Mouse (Mus musculus) midbrain, embryonic 14.5 days (tissue): Measurements from ENCODE around the gene Tlx3. TPM values are rescaled to one million over a fixed set of nuclear protein-coding genes. Genes with fewer than 3 reads are reported as not detected.

Experiments used
- ATAC-seq: fragments of 200-750 bp; cut with Nextera tagmentation; 2 replicates; pipeline ENCODE4 v1.8.0; 2017; ENCODE audit warnings: moderate number of reproducible peaks, moderate library complexity; ENCODE audit not compliant: low FRiP score, low TSS enrichment
- DNase-seq: peaks from one replicate; pipeline ENCODE4 v3.0.0-alpha.2; 2015
- H3K27ac ChIP-seq: fragments of 300-500 bp; sonication (generic); replicated peaks from 2 replicates; pipeline ENCODE4 v1.5.1; 2014; ENCODE audit warnings: mild to moderate bottlenecking, low read depth, low read length, moderate library complexity
- H3K27me3 ChIP-seq: fragments of 300-500 bp; sonication (generic); 2 replicates; pipeline ENCODE4 v1.6.1; 2014; ENCODE audit warnings: low read length, control low read depth, mixed read lengths; ENCODE audit not compliant: control insufficient read depth, insufficient read depth
- H3K36me3 ChIP-seq: fragments of 300-500 bp; sonication (generic); 2 replicates; pipeline ENCODE4 v1.6.1; 2014; ENCODE audit warnings: low read length, control low read depth; ENCODE audit not compliant: control insufficient read depth, insufficient read depth
- H3K4me1 ChIP-seq: fragments of 300-500 bp; sonication (generic); 2 replicates; pipeline ENCODE4 v1.6.1; 2014; ENCODE audit warnings: mild to moderate bottlenecking, antibody characterized with exemption, low read length, control low read depth; ENCODE audit not compliant: control insufficient read depth, insufficient read depth
- H3K4me2 ChIP-seq: fragments of 300-500 bp; sonication (generic); 2 replicates; pipeline ENCODE4 v1.6.1; 2014; ENCODE audit warnings: mild to moderate bottlenecking, low read length, moderate library complexity
- H3K4me3 ChIP-seq: fragments of 300-500 bp; sonication (generic); replicated peaks from 2 replicates; pipeline ENCODE4 v1.5.1; 2014; ENCODE audit warnings: low read depth, low read length
- H3K9ac ChIP-seq: fragments of 300-500 bp; sonication (generic); replicated peaks from 2 replicates; pipeline ENCODE4 v1.6.1; 2014; ENCODE audit warnings: mild to moderate bottlenecking, low read length, moderate library complexity
- H3K9me3 ChIP-seq: fragments of 300-500 bp; sonication (generic); 2 replicates; pipeline ENCODE4 v1.6.1; 2016; ENCODE audit warnings: low read length, control low read depth, mixed read lengths; ENCODE audit not compliant: control insufficient read depth
- WGBS: fragments of 180-500 bp; shearing (Covaris S2); extraction: QIAGEN DNeasy Blood & Tissue Kit; methylation state at CpG from one replicate; pipeline ENCODE4 v1.1.7; 2014; 5-methylcytosine and 5-hydroxymethylcytosine counted together
- polyA plus RNA-seq: library from polyadenylated mRNA; unstranded; fragments of >200 nt; fragmentation: Nextera tagmentation; extraction: Ambion mirVana; gene quantifications from 2 replicates; pipeline ENCODE4 v1.2.1, GENCODE M21; 2014

The Tlx3 gene
- polyA plus RNA-seq, 1 experiment from 2014 or later = 3.3 TPM

DNA sequence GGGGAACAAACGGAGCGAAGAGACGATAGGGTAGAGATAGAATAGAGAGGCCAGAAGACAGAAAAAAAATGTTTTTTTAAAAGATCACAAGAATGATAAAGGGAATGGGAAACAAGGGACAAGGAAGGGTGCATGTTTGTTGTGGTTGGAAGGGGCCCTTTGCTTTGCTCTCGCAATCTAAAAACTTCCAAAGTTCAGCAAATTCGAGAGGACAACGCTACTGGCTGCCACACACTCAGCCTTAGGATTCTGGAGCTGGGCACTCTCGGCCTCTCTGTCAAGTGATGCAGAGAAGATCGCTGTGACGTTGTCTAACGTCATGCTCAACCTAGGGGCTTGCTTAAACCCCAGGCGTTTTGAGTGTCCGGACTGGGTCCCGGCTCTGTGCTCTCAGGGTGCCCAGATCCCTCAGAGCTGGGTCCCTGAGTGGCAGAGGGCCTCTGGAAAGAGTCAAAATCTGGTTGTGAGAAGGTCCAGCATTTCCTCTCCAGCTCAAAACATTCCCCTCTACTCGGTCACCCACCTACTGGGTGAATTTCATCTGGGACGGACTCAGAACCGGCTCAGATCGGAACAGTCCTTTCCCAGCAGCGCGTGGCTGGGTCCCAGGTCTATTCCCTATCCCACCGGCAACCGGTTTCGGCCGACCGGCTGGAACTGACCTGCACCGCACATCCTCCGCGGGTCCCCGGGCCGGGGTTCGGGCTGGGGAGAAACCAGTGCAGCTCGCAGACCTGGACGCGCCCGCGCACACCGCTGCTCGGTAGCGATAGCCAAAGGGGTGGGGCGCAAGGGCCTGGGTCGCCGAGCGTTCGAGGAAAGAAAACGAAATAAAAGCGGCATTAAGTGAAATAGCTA is 3.3 kb downstream of the Tlx3 start:
- 0 out of 2 replicates have a peak, but pooled peaks cover 6% of the 10 kb centered on the region for H3K9me3 ChIP-seq
- no peak for ATAC-seq
- H3K36me3 ChIP-seq = no peaks in the 10 kb centered on the region
- peaks cover 20% of the 10 kb centered on the region; the same call in 1 of the 2 replicates for H3K4me1 ChIP-seq
- no peak overlapping the region for H3K9ac ChIP-seq
- DNase-seq = peak; percentile 58
- H3K4me3 ChIP-seq = peak overlapping the region; percentile 23
- peaks cover 88% of the 10 kb centered on the region for H3K27me3 ChIP-seq
- H3K4me2 ChIP-seq = peak overlapping the region; percentile 49
- no peak overlapping the region for H3K27ac ChIP-seq
- under 1% methylated on average over 45 of the region's 45 CpGs for WGBS

DNA sequence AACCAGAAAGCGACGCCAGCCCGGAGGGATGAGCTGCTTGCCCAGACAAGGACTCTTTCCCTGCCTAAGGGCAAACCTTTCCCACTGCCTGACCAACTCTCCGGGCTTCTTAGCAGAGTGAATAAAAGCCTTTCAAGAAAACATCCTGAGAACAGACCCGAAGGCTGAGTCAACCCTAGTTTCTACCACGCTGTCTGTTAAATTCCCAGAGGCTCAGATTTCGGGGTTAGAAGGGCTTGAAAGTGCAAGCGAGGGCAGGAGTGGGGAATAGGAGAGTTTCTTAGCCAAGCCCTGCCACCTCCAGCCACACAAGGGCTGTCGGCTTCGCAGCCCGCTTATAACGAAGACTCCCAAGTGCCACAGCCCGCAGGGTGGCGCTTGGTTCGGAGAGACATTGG is 4.3 kb downstream of the Tlx3 start:
- Histone ChIP-seq H3K9me3 (0 out of 2 replicates have a peak, but pooled peaks cover 6% of the 10 kb centered on the region), H3K9ac (no peak overlapping the region), H3K4me2 (no peak overlapping the region), H3K36me3 (no peaks in the 10 kb centered on the region), H3K27me3 (peaks cover 82% of the 10 kb centered on the region), H3K4me3 (no peak overlapping the region), H3K4me1 (peaks cover 18% of the 10 kb centered on the region; the same call in 1 of the 2 replicates), H3K27ac (no peak overlapping the region)
- DNase-seq = peak; percentile 38
- no peak for ATAC-seq
- WGBS = 2% methylated on average over 15 of the region's 15 CpGs

GRCm38 (mm10) chr11:33198351-33199116 is 4.9 kb downstream of the Tlx3 start:
- Histone ChIP-seq H3K4me2 (no peak overlapping the region), H3K4me1 (peaks cover 13% of the 10 kb centered on the region; the same call in 1 of the 2 replicates), H3K9ac (no peak overlapping the region), H3K27me3 (peaks cover 86% of the 10 kb centered on the region), H3K9me3 (0 out of 2 replicates have a peak, but pooled peaks cover 6% of the 10 kb centered on the region), H3K27ac (no peak overlapping the region), H3K4me3 (no peak overlapping the region), H3K36me3 (no peaks in the 10 kb centered on the region)
- DNase-seq = no peak
- ATAC-seq = no peak
- WGBS = 18% methylated on average over 22 of the region's 22 CpGs

DNA sequence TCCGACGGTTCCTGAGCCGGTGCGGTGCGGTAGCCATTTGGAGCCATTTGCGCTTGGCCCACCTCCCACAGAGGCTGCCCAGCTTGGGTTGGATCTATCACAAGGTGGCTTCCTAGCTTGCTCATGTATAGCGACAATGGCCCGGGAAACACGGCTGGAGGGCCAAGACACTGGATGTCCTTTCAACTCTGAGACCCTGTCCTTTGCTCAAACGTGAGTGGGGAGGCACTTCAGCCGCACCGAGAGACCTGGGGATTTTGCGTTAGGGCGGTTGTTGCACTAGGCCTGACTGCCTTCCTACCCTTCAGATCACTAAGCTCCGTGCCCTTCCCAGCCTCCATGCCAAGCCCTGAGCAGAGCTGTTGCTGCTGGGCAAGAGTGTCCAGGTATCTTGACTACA is 5.7 kb downstream of the Tlx3 start:
- DNase-seq (no peak), ATAC-seq (no peak)
- no peaks in the 10 kb centered on the region for H3K36me3 ChIP-seq
- H3K9me3 ChIP-seq = 0 out of 2 replicates have a peak, but pooled peaks cover 6% of the 10 kb centered on the region
- no peak overlapping the region for H3K4me2 ChIP-seq
- peaks cover 84% of the 10 kb centered on the region for H3K27me3 ChIP-seq
- no peak overlapping the region for H3K9ac ChIP-seq
- H3K27ac ChIP-seq = no peak overlapping the region
- H3K4me3 ChIP-seq = no peak overlapping the region
- 20% methylated on average over 15 of the region's 15 CpGs for WGBS
- 0 out of 2 replicates have a peak, but pooled peaks cover 12% of the 10 kb centered on the region for H3K4me1 ChIP-seq

DNA sequence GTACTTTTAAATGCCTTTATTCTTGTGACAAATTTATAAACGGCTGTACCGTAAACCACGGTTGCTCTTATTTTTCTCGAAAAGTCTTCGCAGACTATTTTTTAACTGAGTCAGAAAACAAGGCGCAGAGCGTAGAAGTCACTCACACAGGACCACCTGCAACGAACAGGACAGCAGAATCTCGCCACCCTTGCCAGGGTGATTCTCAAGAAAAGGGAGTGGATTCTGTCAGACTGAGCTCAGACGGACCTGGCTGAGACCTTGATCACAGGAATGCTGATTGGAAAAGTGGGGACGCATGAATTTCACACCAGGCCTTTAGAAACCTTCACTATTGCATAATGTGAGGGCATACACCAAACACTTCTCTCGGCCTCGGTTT is 6.3 kb downstream of the Tlx3 start:
- H3K9me3 ChIP-seq = 0 out of 2 replicates have a peak, but pooled peaks cover 6% of the 10 kb centered on the region
- 0 out of 2 replicates have a peak, but pooled peaks cover 12% of the 10 kb centered on the region for H3K4me1 ChIP-seq
- ATAC-seq (no peak), DNase-seq (no peak)
- H3K4me3 ChIP-seq = no peak overlapping the region
- no peak overlapping the region for H3K4me2 ChIP-seq
- no peaks in the 10 kb centered on the region for H3K36me3 ChIP-seq
- no peak overlapping the region for H3K27ac ChIP-seq
- WGBS = 26% methylated on average over 13 of the region's 13 CpGs
- peaks cover 79% of the 10 kb centered on the region for H3K27me3 ChIP-seq
- H3K9ac ChIP-seq = no peak overlapping the region

GRCm38 (mm10) chr11:33196447-33197132 is 6.8 kb downstream of the Tlx3 start:
- H3K36me3 ChIP-seq = no peaks in the 10 kb centered on the region
- no peak overlapping the region for H3K4me2 ChIP-seq
- H3K4me3 ChIP-seq = no peak overlapping the region
- H3K9me3 ChIP-seq = 0 out of 2 replicates have a peak, but pooled peaks cover 6% of the 10 kb centered on the region
- peaks cover 73% of the 10 kb centered on the region for H3K27me3 ChIP-seq
- ATAC-seq = no peak
- H3K4me1 ChIP-seq = 0 out of 2 replicates have a peak, but pooled peaks cover 12% of the 10 kb centered on the region
- H3K9ac ChIP-seq = no peak overlapping the region
- WGBS = 7% methylated on average over 24 of the region's 24 CpGs
- DNase-seq = peak; percentile 33
- H3K27ac ChIP-seq = no peak overlapping the region

GRCm38 (mm10) chr11:33195531-33196446 is 7.6 kb downstream of the Tlx3 start:
- H3K9ac ChIP-seq = no peak overlapping the region
- peaks cover 66% of the 10 kb centered on the region for H3K27me3 ChIP-seq
- no peaks in the 10 kb centered on the region for H3K36me3 ChIP-seq
- 0 out of 2 replicates have a peak, but pooled peaks cover 6% of the 10 kb centered on the region for H3K9me3 ChIP-seq
- DNase-seq (peak; percentile 36), ATAC-seq (no peak)
- H3K27ac ChIP-seq = no peak overlapping the region
- 0 out of 2 replicates have a peak, but pooled peaks cover 6% of the 10 kb centered on the region for H3K4me1 ChIP-seq
- no peak overlapping the region for H3K4me2 ChIP-seq
- 2% methylated on average over 25 of the region's 25 CpGs for WGBS
- no peak overlapping the region for H3K4me3 ChIP-seq
